Mouse (Mus musculus): Measurements from ENCODE around the gene Dusp22. TPM values are rescaled to one million over a fixed set of nuclear protein-coding genes. Genes with fewer than 3 reads are reported as not detected.

The Dusp22 gene
- total and polyA plus RNA-seq, 2 experiments = 11.1 to 14.5 TPM

GRCm38 (mm10) chr13:30665261-30665660 lies 5.5 kb downstream of the Dusp22 start:
- Histone ChIP-seq H3K36me3 (ENCODE audit: control insufficient read depth, insufficient read depth, low read length) (peaks cover under 1% of the 10 kb centered on the region; the same call in 1 of the 2 replicates), H3K9ac (ENCODE audit: low read depth, low read length) (no peak overlapping the region), H3K79me2 (ENCODE audit: control insufficient read depth, insufficient read depth, low read length) (peaks cover 5% of the 10 kb centered on the region; the same call in 1 of the 2 replicates), H3K27ac (replicated peaks; ENCODE audit: insufficient read depth, low read depth, low read length) (no peak overlapping the region), H3K27me3 (ENCODE audit: control insufficient read depth, insufficient read depth, low read length) (no peaks in the 10 kb centered on the region), H3K4me3 (ENCODE audit: insufficient read depth, low read depth, low read length) (no peak overlapping the region), H3K4me1 (ENCODE audit: control insufficient read depth, insufficient read depth, low read length) (peaks cover 2% of the 10 kb centered on the region; the same call in 1 of the 2 replicates)
- no peak for TF ChIP-seq POLR2A (IDR thresholded peaks at IDR 0.05; ENCODE audit: extremely low read depth, insufficient read depth, low read length)
- TF ChIP-seq CTCF (IDR thresholded peaks at IDR 0.05; ENCODE audit: low read depth, low read length) = no peak
- 72% methylated on average over 8 of the region's 8 CpGs for WGBS
- DNase-seq (ENCODE audit: extremely low read depth, low read depth, low spot score) = peak; percentile 60

- Histone ChIP-seq H3K4me1 (ENCODE audit: control insufficient read depth, insufficient read depth, low read length) (no peaks in the 10 kb centered on the region), H3K79me2 (ENCODE audit: control insufficient read depth, insufficient read depth, low read length) (no peaks in the 10 kb centered on the region; the same call in 1 of the 2 replicates), H3K36me3 (ENCODE audit: control insufficient read depth, insufficient read depth, low read length) (peaks cover 6% of the 10 kb centered on the region), H3K27me3 (ENCODE audit: control insufficient read depth, insufficient read depth, low read length) (no peaks in the 10 kb centered on the region), H3K27ac (replicated peaks; ENCODE audit: insufficient read depth, low read depth, low read length) (no peak overlapping the region), H3K9ac (ENCODE audit: low read depth, low read length) (no peak overlapping the region), H3K4me3 (ENCODE audit: insufficient read depth, low read depth, low read length) (no peak overlapping the region)
- TF ChIP-seq POLR2A (IDR thresholded peaks at IDR 0.05; ENCODE audit: extremely low read depth, insufficient read depth, low read length) = no peak
- no peak for TF ChIP-seq CTCF (IDR thresholded peaks at IDR 0.05; ENCODE audit: low read depth, low read length)
- DNase-seq (ENCODE audit: extremely low read depth, low read depth, low spot score) = no peak
- 97% methylated on average over 10 of the region's 10 CpGs for WGBS
Observed at GRCm38 (mm10) chr13:30666537-30666936, 6.7 kb downstream of the Dusp22 start.

DNA sequence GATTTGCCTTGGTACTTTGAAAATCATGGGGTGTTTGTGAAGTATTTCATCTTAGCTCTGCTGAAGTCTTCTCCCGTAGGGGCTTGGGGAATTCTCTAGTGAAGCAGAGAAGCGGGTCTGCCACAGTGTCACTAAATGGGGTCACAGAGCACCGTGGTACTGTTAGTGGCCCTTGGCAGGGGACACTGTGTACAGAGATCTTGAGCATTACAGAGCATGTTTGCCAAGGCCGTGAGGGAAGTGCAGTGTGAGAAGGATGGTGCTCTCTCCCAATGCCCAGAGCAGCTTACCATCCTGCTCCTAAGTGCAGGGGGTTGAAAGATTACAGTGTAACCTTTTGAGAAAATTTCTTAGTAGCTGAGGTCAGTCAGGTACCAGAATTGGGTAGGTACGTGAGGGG lies 8.5 kb downstream of the Dusp22 start:
- WGBS = 58% methylated on average over 5 of the region's 5 CpGs
- no peaks in the 10 kb centered on the region for H3K27me3 ChIP-seq (ENCODE audit: control insufficient read depth, insufficient read depth, low read length)
- H3K27ac ChIP-seq (replicated peaks; ENCODE audit: insufficient read depth, low read depth, low read length) = no peak overlapping the region
- H3K4me1 ChIP-seq (ENCODE audit: control insufficient read depth, insufficient read depth, low read length) = no peaks in the 10 kb centered on the region
- no peak overlapping the region for H3K9ac ChIP-seq (ENCODE audit: low read depth, low read length)
- H3K79me2 ChIP-seq (ENCODE audit: control insufficient read depth, insufficient read depth, low read length) = no peaks in the 10 kb centered on the region; the same call in 1 of the 2 replicates
- DNase-seq (ENCODE audit: extremely low read depth, low read depth, low spot score) = peak; percentile 33
- no peak overlapping the region for H3K4me3 ChIP-seq (ENCODE audit: insufficient read depth, low read depth, low read length)
- H3K36me3 ChIP-seq (ENCODE audit: control insufficient read depth, insufficient read depth, low read length) = peaks cover 9% of the 10 kb centered on the region
- TF ChIP-seq POLR2A (IDR thresholded peaks at IDR 0.05; ENCODE audit: extremely low read depth, insufficient read depth, low read length) = no peak
- no peak for TF ChIP-seq CTCF (IDR thresholded peaks at IDR 0.05; ENCODE audit: low read depth, low read length)

DNA sequence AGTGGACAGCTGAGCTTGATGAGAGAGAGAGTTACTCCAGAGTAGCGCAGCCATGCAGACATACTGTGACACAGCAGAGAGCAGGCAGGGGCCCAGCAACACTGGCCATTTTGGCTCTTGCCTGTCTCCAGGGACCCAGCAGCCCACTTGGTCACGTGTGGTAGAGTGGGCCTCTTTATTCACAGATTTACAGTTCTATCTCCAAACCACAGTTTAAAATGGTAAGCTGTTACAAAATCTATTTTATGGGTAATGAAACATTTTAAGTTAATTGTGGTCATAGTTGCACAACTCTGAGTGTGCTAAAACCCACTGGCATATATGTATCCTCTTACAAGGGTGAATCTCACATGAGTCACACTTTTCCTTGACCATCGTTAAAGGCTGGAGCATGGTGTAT lies 9.5 kb downstream of the Dusp22 start:
- WGBS = 96% methylated on average over 3 of the region's 3 CpGs
- no peak for DNase-seq (ENCODE audit: extremely low read depth, low read depth, low spot score)
- Histone ChIP-seq H3K4me3 (ENCODE audit: insufficient read depth, low read depth, low read length) (no peak overlapping the region), H3K4me1 (ENCODE audit: control insufficient read depth, insufficient read depth, low read length) (no peaks in the 10 kb centered on the region), H3K9ac (ENCODE audit: low read depth, low read length) (no peak overlapping the region), H3K79me2 (ENCODE audit: control insufficient read depth, insufficient read depth, low read length) (no peaks in the 10 kb centered on the region), H3K27me3 (ENCODE audit: control insufficient read depth, insufficient read depth, low read length) (no peaks in the 10 kb centered on the region), H3K27ac (replicated peaks; ENCODE audit: insufficient read depth, low read depth, low read length) (no peak overlapping the region), H3K36me3 (ENCODE audit: control insufficient read depth, insufficient read depth, low read length) (peaks cover 12% of the 10 kb centered on the region)
- TF ChIP-seq POLR2A (IDR thresholded peaks at IDR 0.05; ENCODE audit: extremely low read depth, insufficient read depth, low read length) (no peak), CTCF (IDR thresholded peaks at IDR 0.05; ENCODE audit: low read depth, low read length) (no peak)

DNA sequence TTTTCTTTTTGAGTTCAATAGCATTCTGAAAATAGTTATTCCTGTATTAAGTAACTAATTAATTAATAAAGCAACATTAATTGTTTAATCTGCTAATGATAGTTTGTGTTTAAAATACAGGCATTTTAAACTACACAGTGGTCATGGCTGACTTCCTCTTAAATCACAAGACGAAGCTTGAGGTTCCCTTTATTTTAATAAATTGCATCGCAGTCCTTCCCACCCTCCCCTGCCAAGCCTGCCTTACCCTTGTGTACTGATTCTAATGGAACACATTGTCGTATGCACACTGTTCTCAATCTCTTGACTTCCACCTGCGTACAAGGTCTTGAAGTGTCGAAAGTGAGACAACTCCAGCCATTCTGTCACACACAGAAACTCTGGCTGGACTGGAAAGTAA lies 14.1 kb downstream of the Dusp22 start:
- H3K36me3 ChIP-seq (ENCODE audit: control insufficient read depth, insufficient read depth, low read length) = peaks cover 24% of the 10 kb centered on the region
- TF ChIP-seq CTCF (IDR thresholded peaks at IDR 0.05; ENCODE audit: low read depth, low read length) = no peak
- H3K27me3 ChIP-seq (ENCODE audit: control insufficient read depth, insufficient read depth, low read length) = no peaks in the 10 kb centered on the region
- 90% methylated on average over 5 of the region's 5 CpGs for WGBS
- no peak overlapping the region for H3K27ac ChIP-seq (replicated peaks; ENCODE audit: insufficient read depth, low read depth, low read length)
- H3K9ac ChIP-seq (ENCODE audit: low read depth, low read length) = no peak overlapping the region
- H3K4me1 ChIP-seq (ENCODE audit: control insufficient read depth, insufficient read depth, low read length) = no peaks in the 10 kb centered on the region
- no peaks in the 10 kb centered on the region for H3K79me2 ChIP-seq (ENCODE audit: control insufficient read depth, insufficient read depth, low read length)
- no peak overlapping the region for H3K4me3 ChIP-seq (ENCODE audit: insufficient read depth, low read depth, low read length)
- DNase-seq (ENCODE audit: extremely low read depth, low read depth, low spot score) = no peak

GRCm38 (mm10) chr13:30678822-30679221 lies 19.0 kb downstream of the Dusp22 start:
- H3K9ac ChIP-seq (ENCODE audit: low read depth, low read length) = no peak overlapping the region
- H3K27ac ChIP-seq (replicated peaks; ENCODE audit: insufficient read depth, low read depth, low read length) = no peak overlapping the region
- no peaks in the 10 kb centered on the region for H3K79me2 ChIP-seq (ENCODE audit: control insufficient read depth, insufficient read depth, low read length)
- peaks cover 15% of the 10 kb centered on the region; the same call in 1 of the 2 replicates for H3K36me3 ChIP-seq (ENCODE audit: control insufficient read depth, insufficient read depth, low read length)
- no peaks in the 10 kb centered on the region for H3K27me3 ChIP-seq (ENCODE audit: control insufficient read depth, insufficient read depth, low read length)
- TF ChIP-seq CTCF (IDR thresholded peaks at IDR 0.05; ENCODE audit: low read depth, low read length) = no peak
- TF ChIP-seq POLR2A (IDR thresholded peaks at IDR 0.05; ENCODE audit: extremely low read depth, insufficient read depth, low read length) = no peak
- no peaks in the 10 kb centered on the region for H3K4me1 ChIP-seq (ENCODE audit: control insufficient read depth, insufficient read depth, low read length)
- H3K4me3 ChIP-seq (ENCODE audit: insufficient read depth, low read depth, low read length) = no peak overlapping the region
- DNase-seq (ENCODE audit: extremely low read depth, low read depth, low spot score) = no peak
- 94% methylated on average over 5 of the region's 5 CpGs for WGBS
